Mouse (Mus musculus): ENCODE results near the gene Kcnma1.

Kcnma1 gene

DNA sequence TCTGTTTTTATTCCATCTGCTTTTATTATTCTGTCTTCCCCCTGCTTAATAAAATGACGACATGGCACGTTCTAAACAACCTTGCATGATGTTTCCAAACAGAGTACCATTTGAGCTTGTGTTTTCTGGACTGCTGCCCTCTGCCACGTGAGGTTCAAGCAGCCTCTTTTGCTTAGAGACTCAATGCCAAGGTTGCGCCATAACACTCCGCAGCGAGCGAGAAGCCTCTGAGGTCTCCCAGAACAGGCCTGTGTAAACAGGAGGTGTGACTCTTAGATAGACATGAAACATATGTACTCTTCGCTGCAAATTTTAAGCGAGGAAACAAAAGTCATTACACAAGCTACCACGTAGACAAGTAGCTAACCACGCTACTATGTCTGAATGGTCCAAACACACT, 55.2 kb downstream of the Kcnma1 start:
- no peak for DNase-seq

- DNase-seq = peak; percentile 19 to 41
Measured at GRCm38 (mm10) chr14:23957270-23957669, 57.0 kb downstream of the Kcnma1 start.

- DNase-seq = no peak
Measured at GRCm38 (mm10) chr14:23943876-23944275, 70.4 kb downstream of the Kcnma1 start.

- DNase-seq = no peak
Measured at GRCm38 (mm10) chr14:23943152-23943551, 71.1 kb downstream of the Kcnma1 start.

DNA sequence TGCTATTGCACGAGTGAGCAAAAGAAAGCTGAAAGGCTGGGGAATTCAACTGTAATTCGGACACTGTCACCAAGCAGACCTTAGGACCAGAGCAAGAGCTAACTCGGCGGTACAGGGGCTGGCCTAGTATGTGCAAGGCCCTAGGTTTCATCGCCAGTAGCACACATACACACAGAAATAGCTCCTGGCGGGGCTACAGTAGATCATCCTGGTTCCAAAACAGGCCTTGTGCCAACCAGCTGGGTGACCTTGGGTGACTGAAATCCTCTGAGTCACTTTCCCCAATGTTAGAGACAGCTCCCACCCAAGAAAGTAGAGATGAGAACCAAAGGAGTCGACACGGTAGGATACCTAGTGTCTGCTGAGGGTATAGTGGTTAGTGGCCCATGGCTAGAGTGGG, 72.2 kb downstream of the Kcnma1 start:
- DNase-seq = no peak

- no peak for DNase-seq
Measured at GRCm38 (mm10) chr14:23935016-23935415, 79.3 kb downstream of the Kcnma1 start.

DNA sequence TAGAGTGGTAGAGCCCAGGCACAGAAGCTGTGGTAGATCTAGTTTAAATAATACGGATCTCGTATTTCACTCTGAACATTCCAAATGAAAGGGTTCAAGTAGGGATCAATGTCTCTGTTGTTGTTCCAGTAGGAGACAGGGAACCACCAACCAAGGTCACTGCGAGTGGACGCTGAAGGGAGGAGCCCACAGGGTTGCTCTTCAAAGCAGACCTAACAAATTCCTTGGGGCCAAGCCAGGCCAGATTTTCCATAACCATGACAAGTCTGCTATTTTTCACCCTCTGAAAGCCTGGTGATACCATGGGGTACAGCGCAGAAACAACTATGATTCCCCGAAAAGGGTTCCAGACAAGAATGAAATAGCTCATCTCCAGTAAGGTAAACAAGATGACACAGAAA, 82.6 kb downstream of the Kcnma1 start:
- no peak for DNase-seq

DNA sequence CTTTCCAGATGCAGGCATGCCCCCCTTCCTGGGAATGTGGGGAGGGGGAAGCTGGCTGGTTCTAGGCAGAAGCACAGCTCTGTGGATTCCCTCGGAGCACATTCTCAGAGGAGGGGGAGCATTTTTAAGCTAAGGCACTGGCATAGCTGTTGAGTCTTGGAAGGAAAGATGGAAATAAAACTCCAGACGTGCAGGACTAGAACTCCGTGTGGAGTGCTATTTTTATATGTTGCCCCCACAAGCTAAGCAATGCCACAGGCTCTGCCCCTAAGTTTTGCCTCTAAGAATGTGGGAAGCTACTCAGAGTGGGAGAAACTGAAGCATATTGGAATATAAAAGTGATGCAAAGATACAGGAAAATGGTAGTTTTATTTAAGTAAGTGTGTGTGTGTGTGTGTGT, 85.1 kb downstream of the Kcnma1 start:
- DNase-seq = no peak

DNA sequence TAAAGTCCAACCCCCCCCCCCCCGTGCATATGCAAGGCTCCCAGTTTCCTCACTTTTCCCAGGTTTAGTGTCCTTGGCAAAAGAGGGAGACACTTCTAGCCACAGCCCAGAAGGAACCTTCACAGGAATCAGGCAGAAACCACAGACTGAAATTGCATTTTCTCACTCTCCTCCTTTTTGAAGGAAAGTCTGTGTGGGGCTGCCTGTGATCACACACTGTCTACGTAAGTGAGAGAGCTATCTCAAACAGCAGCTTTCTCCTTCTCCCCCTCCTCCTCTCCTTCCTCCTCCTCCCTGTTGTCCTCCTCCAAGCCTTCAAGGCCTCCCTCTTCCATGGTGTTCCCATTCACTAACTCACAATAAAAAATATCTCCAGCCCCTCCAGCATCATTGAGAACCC, 90.9 kb downstream of the Kcnma1 start:
- no peak for DNase-seq

GRCm38 (mm10) chr14:23922755-23923154, 91.5 kb downstream of the Kcnma1 start:
- no peak for DNase-seq

- no peak for DNase-seq
Measured at GRCm38 (mm10) chr14:23911108-23911629, 103.1 kb downstream of the Kcnma1 start.

DNA sequence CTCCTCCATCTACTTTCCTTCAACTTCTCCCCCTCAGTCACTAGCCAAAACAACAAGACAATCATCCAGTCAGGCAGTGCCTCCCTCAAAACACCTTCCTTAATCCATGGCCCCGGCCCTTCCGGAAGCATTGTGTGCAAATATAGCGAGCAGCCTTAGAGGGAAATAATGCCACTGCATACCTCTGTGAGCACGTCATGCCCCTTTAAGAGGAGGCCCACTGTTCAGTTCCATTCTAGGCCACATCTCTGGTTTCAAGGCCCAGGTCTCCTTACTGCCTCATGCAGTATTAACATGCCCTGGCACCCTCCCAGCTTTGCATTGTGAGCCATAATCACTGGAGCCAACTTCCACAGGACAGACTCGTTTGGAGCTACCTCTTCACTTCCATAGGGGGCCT, 105.7 kb downstream of the Kcnma1 start:
- DNase-seq = no peak

- DNase-seq = no peak
Measured at GRCm38 (mm10) chr14:23902636-23903279, 111.5 kb downstream of the Kcnma1 start.

DNA sequence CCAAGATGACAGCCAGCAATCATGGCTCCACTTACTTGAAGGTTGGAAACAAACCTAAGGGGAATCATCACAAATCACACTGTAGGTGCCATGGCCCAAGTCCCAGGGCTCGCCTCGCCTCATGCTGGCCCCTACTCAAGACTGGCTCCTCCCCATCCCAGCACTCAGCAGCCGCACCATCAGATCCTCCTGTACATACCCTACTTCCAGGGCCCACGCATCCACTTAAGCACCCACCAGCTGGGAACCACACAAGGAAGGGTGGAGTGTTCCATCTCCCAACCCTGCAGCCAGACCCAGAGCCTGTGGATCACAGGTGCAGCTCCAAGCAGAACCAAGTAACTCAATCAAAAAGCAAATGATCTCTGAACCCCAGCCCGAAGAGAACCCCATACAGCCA, 114.8 kb downstream of the Kcnma1 start:
- DNase-seq = no peak

- DNase-seq = no peak
Measured at GRCm38 (mm10) chr14:23897815-23898214, 116.5 kb downstream of the Kcnma1 start.

DNA sequence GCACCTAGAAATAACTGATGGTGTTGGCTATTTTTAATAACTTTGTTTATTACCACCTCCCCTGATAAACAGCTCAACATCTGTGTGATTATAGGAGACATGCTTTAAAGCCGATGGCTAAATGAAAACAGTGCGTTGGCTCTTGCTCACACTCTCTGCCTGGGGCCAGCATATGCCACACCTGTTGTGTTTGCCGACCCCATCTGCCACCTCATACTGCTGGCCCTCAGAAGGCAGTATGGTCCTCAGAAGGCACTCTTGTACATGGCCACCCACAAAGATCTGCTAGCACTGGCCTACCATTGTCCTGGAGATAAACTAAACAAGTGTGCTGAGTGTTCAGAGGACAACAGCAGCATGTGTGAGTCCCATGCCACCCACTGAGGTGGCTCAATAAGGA, 118.3 kb downstream of the Kcnma1 start:
- no peak for DNase-seq

- DNase-seq = no peak
Measured at GRCm38 (mm10) chr14:23886112-23886511, 128.2 kb downstream of the Kcnma1 start.

GRCm38 (mm10) chr14:23885539-23885938, 128.8 kb downstream of the Kcnma1 start:
- peak; percentile 17 to 39 for DNase-seq

GRCm38 (mm10) chr14:23885071-23885470, 129.2 kb downstream of the Kcnma1 start:
- DNase-seq = no peak

GRCm38 (mm10) chr14:23882001-23882400, 132.3 kb downstream of the Kcnma1 start:
- DNase-seq = no peak

GRCm38 (mm10) chr14:23879331-23879730, 135.0 kb downstream of the Kcnma1 start:
- peak in 1 of 2 experiments; percentile 35 for DNase-seq

GRCm38 (mm10) chr14:23877561-23877960, 136.7 kb downstream of the Kcnma1 start:
- no peak for DNase-seq

DNA sequence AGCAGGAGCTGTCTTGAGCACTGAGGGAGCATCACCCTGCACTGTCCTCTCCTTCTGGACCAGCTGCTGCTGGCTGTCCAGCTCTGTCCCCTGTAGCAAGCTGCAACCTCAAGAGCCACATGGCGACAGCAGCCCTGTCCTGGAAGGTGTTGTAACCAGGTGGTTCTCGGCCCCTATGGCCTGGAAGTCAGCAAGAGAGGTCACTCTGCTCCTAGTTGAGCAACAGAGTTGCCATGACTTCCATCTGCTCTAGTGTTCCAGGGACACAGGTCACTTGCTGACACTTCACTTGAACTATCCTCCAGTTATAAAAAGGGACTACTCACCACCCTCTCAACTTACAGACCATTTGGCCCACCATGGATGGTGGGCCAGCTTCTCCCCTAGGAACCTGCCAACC, 139.7 kb downstream of the Kcnma1 start:
- peak in 1 of 2 experiments; percentile 7 for DNase-seq

GRCm38 (mm10) chr14:23857034-23857433, 157.3 kb downstream of the Kcnma1 start:
- no peak for DNase-seq

DNA sequence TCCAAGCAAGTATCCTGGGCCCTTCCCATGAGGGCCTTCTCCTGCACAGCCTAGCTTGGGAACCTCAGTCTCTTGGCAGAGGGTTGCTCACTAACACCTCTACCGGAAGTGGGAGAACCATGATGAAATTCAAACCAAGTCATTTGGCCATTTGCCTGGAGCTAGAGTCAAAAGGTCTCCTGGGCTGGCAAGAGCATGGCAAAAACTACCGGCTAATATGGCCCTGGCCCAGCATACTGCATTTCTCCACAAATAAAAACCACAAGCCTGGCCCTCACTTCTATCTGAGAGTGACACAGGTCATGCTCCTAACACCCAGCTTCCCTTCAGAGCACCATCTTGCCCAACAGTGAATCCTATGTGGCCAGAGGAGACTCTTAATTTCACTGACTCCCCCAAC, 159.3 kb downstream of the Kcnma1 start:
- DNase-seq = no peak
